Mouse (Mus musculus) hindbrain, embryonic 10.5 days (tissue): Measurements from ENCODE around the gene Zbtb25. TPM values are rescaled to one million over a fixed set of nuclear protein-coding genes. Genes with fewer than 3 reads are reported as not detected.

Experiments used
- DNase-seq: peaks from one replicate; pipeline ENCODE4 v3.0.0-alpha.2; 2017; ENCODE audit warnings: low spot score
- H3K27ac ChIP-seq: fragments of 300-500 bp; sonication (generic); 2 replicates; pipeline ENCODE4 v1.5.1; 2016; ENCODE audit warnings: mild to moderate bottlenecking, moderate library complexity
- H3K27me3 ChIP-seq: fragments of 300-500 bp; sonication (generic); 2 replicates; pipeline ENCODE4 v1.6.1; 2016; ENCODE audit warnings: mild to moderate bottlenecking; ENCODE audit not compliant: poor library complexity, insufficient read depth, severe bottlenecking
- H3K36me3 ChIP-seq: fragments of 300-500 bp; sonication (generic); 2 replicates; pipeline ENCODE4 v1.6.1; 2016; ENCODE audit warnings: mild to moderate bottlenecking, moderate library complexity
- H3K4me1 ChIP-seq: fragments of 300-500 bp; sonication (generic); replicated peaks from 2 replicates; pipeline ENCODE4 v1.6.1; 2016; ENCODE audit warnings: mild to moderate bottlenecking
- H3K4me3 ChIP-seq: fragments of 300-500 bp; sonication (generic); 2 replicates; pipeline ENCODE4 v1.5.1; 2016; ENCODE audit warnings: mild to moderate bottlenecking, moderate library complexity
- H3K9me3 ChIP-seq: fragments of 300-500 bp; sonication (generic); 2 replicates; pipeline ENCODE4 v1.6.1; 2016; ENCODE audit warnings: mild to moderate bottlenecking, moderate library complexity
- WGBS: fragments of 180-500 bp; shearing (Covaris S2); methylation state at CpG from one replicate; pipeline ENCODE4 v1.1.7; 2016; 5-methylcytosine and 5-hydroxymethylcytosine counted together
- polyA plus RNA-seq: library from polyadenylated mRNA; unstranded; fragments of >200 nt; fragmentation: Nextera tagmentation; extraction: Ambion mirVana; gene quantifications from 2 replicates; pipeline ENCODE4 v1.2.1, GENCODE M21; 2016

The Zbtb25 gene
- polyA plus RNA-seq, result 16.5 and 17.9 TPM in 2 replicates

GRCm38 (mm10) chr12:76369206-76369977 is at the start of gene Zbtb25:
Gene Zbtb25, minus strand, starts transcription at chr12:76369602.
- Histone ChIP-seq H3K36me3 (peaks cover 2% of the 10 kb centered on the region), H3K4me1 (peaks cover 68% of the 10 kb centered on the region)
- under 1% methylated on average over 96 of the region's 96 CpGs for WGBS

GRCm38 (mm10) chr12:76418346-76418745 is 48.9 kb upstream of the Zbtb25 start:
- WGBS, result 93% methylated on average over 5 of the region's 5 CpGs
- Histone ChIP-seq H3K4me3 (no peak overlapping the region), H3K27ac (no peak overlapping the region), H3K4me1 (peaks cover 11% of the 10 kb centered on the region), H3K27me3 (peaks cover 35% of the 10 kb centered on the region), H3K36me3 (no peaks in the 10 kb centered on the region), H3K9me3 (0 out of 2 replicates have a peak, but pooled peaks cover 7% of the 10 kb centered on the region)
- no peak for DNase-seq

More at GRCm38 (mm10) chr12:76369206-76369977, at the start of gene Zbtb25:
- H3K27ac ChIP-seq, result peak within 1 kb of the TSS; percentile 100
- no peaks in the 10 kb centered on the region for H3K9me3 ChIP-seq
- peak within 1 kb of the TSS; percentile 93 for H3K4me3 ChIP-seq
- H3K27me3 ChIP-seq, result no peaks in the 10 kb centered on the region
- peak; percentile 86 for DNase-seq

- DNase-seq, result peak; percentile 51
- Histone ChIP-seq H3K36me3 (no peaks in the 10 kb centered on the region), H3K27ac (peak within 1 kb of the TSS; percentile 68), H3K4me3 (peak within 1 kb of the TSS; percentile 54), H3K4me1 (peaks cover 11% of the 10 kb centered on the region), H3K9me3 (0 out of 2 replicates have a peak, but pooled peaks cover 7% of the 10 kb centered on the region), H3K27me3 (peaks cover 35% of the 10 kb centered on the region)
- under 1% methylated on average over 37 of the region's 37 CpGs for WGBS
These were observed 48.0 kb upstream of the Zbtb25 start, which contains the start of gene Ppp1r36 for GRCm38 (mm10) chr12:76417433-76417854. Gene Ppp1r36, plus strand, starts transcription at chr12:76417538.

GRCm38 (mm10) chr12:76415383-76416010 is 46.1 kb upstream of the Zbtb25 start:
- 89% methylated on average over 12 of the region's 12 CpGs for WGBS
- H3K27ac ChIP-seq, result no peak overlapping the region
- no peak for DNase-seq
- peaks cover 35% of the 10 kb centered on the region for H3K27me3 ChIP-seq
- H3K9me3 ChIP-seq, result 0 out of 2 replicates have a peak, but pooled peaks cover 7% of the 10 kb centered on the region
- peaks cover 11% of the 10 kb centered on the region for H3K4me1 ChIP-seq
- H3K36me3 ChIP-seq, result no peaks in the 10 kb centered on the region
- H3K4me3 ChIP-seq, result no peak overlapping the region

- Histone ChIP-seq H3K9me3 (no peaks in the 10 kb centered on the region), H3K4me3 (no peak overlapping the region), H3K36me3 (no peaks in the 10 kb centered on the region), H3K27me3 (peaks cover 51% of the 10 kb centered on the region), H3K27ac (no peak overlapping the region), H3K4me1 (peaks cover 21% of the 10 kb centered on the region)
- 61% methylated on average over 4 of the region's 4 CpGs for WGBS
- no peak for DNase-seq
These were observed 39.8 kb upstream of the Zbtb25 start for GRCm38 (mm10) chr12:76409166-76409565.

- WGBS, result 43% methylated on average over 1 of the region's 1 CpGs
- H3K27me3 ChIP-seq, result peaks cover 61% of the 10 kb centered on the region
- H3K27ac ChIP-seq, result no peak overlapping the region
- no peak overlapping the region for H3K4me3 ChIP-seq
- DNase-seq, result no peak
- H3K36me3 ChIP-seq, result no peaks in the 10 kb centered on the region
- peaks cover 31% of the 10 kb centered on the region for H3K4me1 ChIP-seq
- no peaks in the 10 kb centered on the region for H3K9me3 ChIP-seq
These were observed 37.8 kb upstream of the Zbtb25 start for GRCm38 (mm10) chr12:76407184-76407583.

GRCm38 (mm10) chr12:76405971-76406370 is 36.6 kb upstream of the Zbtb25 start:
- peaks cover 71% of the 10 kb centered on the region for H3K27me3 ChIP-seq
- 3% methylated on average over 23 of the region's 23 CpGs for WGBS

GRCm38 (mm10) chr12:76405183-76405970 is 36.0 kb upstream of the Zbtb25 start:
- peak overlapping the region; percentile 65 for H3K4me3 ChIP-seq
- WGBS, result 4% methylated on average over 64 of the region's 64 CpGs
- peak overlapping the region; percentile 2; the same call in 1 of the 2 replicates for H3K27ac ChIP-seq
- peaks cover 31% of the 10 kb centered on the region for H3K4me1 ChIP-seq
- DNase-seq, result peak; percentile 55
- no peaks in the 10 kb centered on the region for H3K9me3 ChIP-seq
- H3K27me3 ChIP-seq, result peaks cover 71% of the 10 kb centered on the region
- H3K36me3 ChIP-seq, result no peaks in the 10 kb centered on the region

More at GRCm38 (mm10) chr12:76405971-76406370, 36.6 kb upstream of the Zbtb25 start:
- Histone ChIP-seq H3K36me3 (no peaks in the 10 kb centered on the region), H3K4me1 (peaks cover 31% of the 10 kb centered on the region), H3K9me3 (no peaks in the 10 kb centered on the region), H3K27ac (no peak overlapping the region), H3K4me3 (peak overlapping the region; percentile 65)
- peak; percentile 52 for DNase-seq

GRCm38 (mm10) chr12:76404836-76405182 is 35.4 kb upstream of the Zbtb25 start:
- Histone ChIP-seq H3K4me3 (peak overlapping the region; percentile 65), H3K36me3 (no peaks in the 10 kb centered on the region), H3K27me3 (peaks cover 71% of the 10 kb centered on the region), H3K27ac (peak overlapping the region; percentile 2; the same call in 1 of the 2 replicates), H3K4me1 (peaks cover 31% of the 10 kb centered on the region), H3K9me3 (no peaks in the 10 kb centered on the region)
- DNase-seq, result no peak
- 8% methylated on average over 20 of the region's 20 CpGs for WGBS

- Histone ChIP-seq H3K4me3 (peak within 1 kb of the TSS; percentile 65), H3K36me3 (no peaks in the 10 kb centered on the region), H3K27me3 (peaks cover 68% of the 10 kb centered on the region), H3K9me3 (no peaks in the 10 kb centered on the region), H3K27ac (peak within 1 kb of the TSS; percentile 91), H3K4me1 (peaks cover 31% of the 10 kb centered on the region)
- under 1% methylated on average over 54 of the region's 54 CpGs for WGBS
- DNase-seq, result peak; percentile 99
These were observed 34.6 kb upstream of the Zbtb25 start, which contains the start of gene Hspa2 for GRCm38 (mm10) chr12:76403886-76404537. Gene Hspa2, plus strand, starts transcription at chr12:76404176.

GRCm38 (mm10) chr12:76402991-76403885 is 33.8 kb upstream of the Zbtb25 start:
- Histone ChIP-seq H3K9me3 (no peaks in the 10 kb centered on the region), H3K27me3 (peaks cover 60% of the 10 kb centered on the region), H3K36me3 (no peaks in the 10 kb centered on the region), H3K4me1 (peaks cover 31% of the 10 kb centered on the region), H3K4me3 (peak overlapping the region; percentile 65), H3K27ac (peak overlapping the region; percentile 91)
- under 1% methylated on average over 54 of the region's 54 CpGs for WGBS
- no peak for DNase-seq
